Mouse (Mus musculus) naive thymus-derived CD4-positive, alpha-beta T cell, adult 5 months (primary cell): ENCODE results near the gene Pdzk1. TPM values are rescaled to one million over a fixed set of nuclear protein-coding genes. Genes with fewer than 3 reads are reported as not detected.

Source experiments
- polyA plus RNA-seq: library from polyadenylated mRNA; unstranded; fragments of 100-300 nt; shearing (Covaris generic); gene quantifications from one replicate; pipeline ENCODE4 v1.2.1, GENCODE M21; 2017

Gene Pdzk1
- not detected for polyA plus RNA-seq

GRCm38 (mm10) chr3:96828984-96829383 is at the start of gene Pdzk1, which contains the start of gene Cd160:
Gene Pdzk1, plus strand, starts transcription at chr3:96829284.
Gene Cd160, minus strand, starts transcription at chr3:96829351.

DNA sequence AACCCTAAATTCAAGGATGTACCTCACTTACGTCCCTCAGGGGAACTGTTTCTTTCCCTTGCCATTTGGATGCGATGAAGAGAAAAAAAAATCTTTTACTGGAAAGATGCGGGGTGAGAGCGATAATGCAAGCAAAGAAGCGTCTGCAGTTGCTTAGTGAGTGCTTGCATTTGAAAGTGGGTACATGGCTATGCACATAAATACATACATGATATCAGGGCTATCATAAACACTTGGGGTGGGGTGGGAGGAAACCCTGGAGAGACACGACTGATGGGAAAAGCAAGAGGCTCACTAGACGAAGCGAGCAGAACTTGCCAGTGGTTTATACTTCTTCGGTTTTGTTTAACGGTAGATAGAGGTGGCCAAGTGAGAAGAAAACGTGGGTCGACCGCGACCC is 75.3 kb downstream of the Pdzk1 start, which contains the start of gene Gja5:
TSS of gene Gja5 (plus strand) at position 301 of the 400 bp plus-strand sequence.

GRCm38 (mm10) chr3:96904851-96905541 is 75.9 kb downstream of the Pdzk1 start, which contains the start of gene Gpr89:
Gene Gpr89, minus strand, starts transcription at chr3:96905346.

Other genes starting within 250 kb of the Pdzk1 start
- 23.8 TPM for gene Polr3gl, start 235.1 kb upstream of the Pdzk1 start, polyA plus RNA-seq
- not detected for gene Ankrd34a, start 232.6 kb upstream of the Pdzk1 start, polyA plus RNA-seq
- gene Lix1l, start 228.1 kb upstream of the Pdzk1 start, polyA plus RNA-seq = not detected
- 150 TPM for gene Rbm8a, start 199.4 kb upstream of the Pdzk1 start, polyA plus RNA-seq
- 31.2 TPM for gene Pex11b, start 193.9 kb upstream of the Pdzk1 start, polyA plus RNA-seq
- 0.14 TPM for gene Gm42957, start 193.8 kb upstream of the Pdzk1 start, polyA plus RNA-seq
- gene Itga10, start 183.7 kb upstream of the Pdzk1 start, polyA plus RNA-seq = 0.29 TPM
- gene Ankrd35, start 159.2 kb upstream of the Pdzk1 start, polyA plus RNA-seq = not detected
- 8.3 TPM for gene Pias3, start 132.9 kb upstream of the Pdzk1 start, polyA plus RNA-seq
- gene Nudt17, start 120.7 kb upstream of the Pdzk1 start, polyA plus RNA-seq = 0.53 TPM
- 63.3 TPM for gene Polr3c, start 101.7 kb upstream of the Pdzk1 start, polyA plus RNA-seq
- gene Rnf115, start 101.6 kb upstream of the Pdzk1 start, polyA plus RNA-seq = 111 TPM
- gene Cd160, start 67 bp downstream of the Pdzk1 start, polyA plus RNA-seq = 3.5 TPM
- gene Gja5, start 75.4 kb downstream of the Pdzk1 start, polyA plus RNA-seq = 0.31 TPM
- gene Gpr89, start 76.1 kb downstream of the Pdzk1 start, polyA plus RNA-seq = 21.7 TPM
- not detected for gene Gja8, start 96.7 kb downstream of the Pdzk1 start, polyA plus RNA-seq